ENCODE assay signal across 8 mouse cellular contexts in the genomic region with DNA sequence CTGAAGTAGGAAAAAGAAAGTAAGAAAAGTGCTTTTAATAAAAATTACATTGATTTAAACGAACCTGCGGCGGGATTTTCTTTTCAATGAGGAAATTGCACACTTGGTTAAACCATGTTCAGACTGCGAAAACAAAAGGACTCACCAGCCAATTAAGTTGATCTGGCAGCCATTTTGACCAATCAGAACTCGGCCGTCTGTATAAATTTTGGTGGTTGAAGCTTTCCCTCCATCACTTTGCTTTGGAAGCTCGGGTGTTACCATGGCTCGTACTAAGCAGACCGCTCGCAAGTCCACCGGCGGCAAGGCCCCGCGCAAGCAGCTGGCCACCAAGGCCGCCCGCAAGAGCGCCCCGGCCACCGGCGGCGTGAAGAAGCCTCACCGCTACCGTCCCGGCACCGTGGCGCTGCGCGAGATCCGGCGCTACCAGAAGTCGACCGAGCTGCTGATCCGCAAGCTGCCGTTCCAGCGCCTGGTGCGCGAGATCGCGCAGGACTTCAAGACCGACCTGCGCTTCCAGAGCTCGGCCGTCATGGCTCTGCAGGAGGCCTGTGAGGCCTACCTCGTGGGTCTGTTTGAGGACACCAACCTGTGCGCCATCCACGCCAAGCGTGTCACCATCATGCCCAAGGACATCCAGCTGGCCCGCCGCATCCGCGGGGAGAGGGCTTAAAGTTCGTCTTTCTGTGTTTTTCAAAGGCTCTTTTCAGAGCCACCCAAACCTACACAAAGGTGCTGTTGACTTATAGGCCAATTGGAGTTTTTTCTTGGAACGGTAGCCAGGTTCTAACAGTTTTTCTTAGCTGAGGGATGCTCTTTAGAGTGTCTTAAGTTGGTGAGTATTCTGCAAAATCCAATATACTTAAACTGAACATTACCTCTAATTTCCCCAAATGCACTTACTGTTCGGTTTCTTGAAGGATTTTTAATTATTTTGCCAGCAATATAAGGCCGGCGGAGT. TPM values are rescaled to one million over a fixed set of nuclear protein-coding genes. Genes with fewer than 3 reads are reported as not detected.
DNase-seq lines count a peak whose midpoint lies in the region; ATAC-seq and TF ChIP-seq lines count a peak whose summit lies in the region.
"Not testable (repeated sequence)": the region's sequence is repeated elsewhere in the genome, so short reads cannot be mapped to it uniquely, and the experiment has no call there.

Hist1h3h (plus strand) TSS at position 263 of the 961 bp plus-strand sequence.

- peak; percentile 9; the same call in 1 of the 2 replicates for ATAC-seq in G1E (ENCODE audit: extremely low read depth, insufficient number of reproducible peaks, low FRiP score, poor library complexity, severe bottlenecking)
- ATAC-seq in forebrain, embryonic 16.5 days = peak; percentile 43
- peak; percentile 53; the same call in 1 of the 2 replicates for ATAC-seq in neural tube, embryonic 15.5 days (ENCODE audit: low FRiP score)

- peak within 1 kb of the TSS; percentile 71 for H3K9ac ChIP-seq in forebrain, embryonic 16.5 days (replicated peaks; ENCODE audit: low read depth, low read length)
- peak within 1 kb of the TSS; percentile 55 for H3K9ac ChIP-seq in neural tube, embryonic 15.5 days (replicated peaks)

- peak within 1 kb of the TSS; percentile 97 for H3K27ac ChIP-seq in forebrain, embryonic 16.5 days (ENCODE audit: low read length)
- H3K27ac ChIP-seq in layer of hippocampus, adult 2 months = peak within 1 kb of the TSS; percentile 86
- H3K27ac ChIP-seq in neural tube, embryonic 15.5 days (replicated peaks) = peak within 1 kb of the TSS; percentile 90

- H3K4me3 ChIP-seq in G1E (ENCODE audit: low read depth, low read length) = peak within 1 kb of the TSS; percentile 68
- H3K4me3 ChIP-seq in forebrain, embryonic 16.5 days (replicated peaks; ENCODE audit: low read length) = peak within 1 kb of the TSS; percentile 54
- H3K4me3 ChIP-seq in layer of hippocampus, adult 2 months = peak within 1 kb of the TSS; percentile 58
- peak within 1 kb of the TSS; percentile 56 for H3K4me3 ChIP-seq in lung, adult 2 months (replicated peaks; ENCODE audit: extremely low read depth, low read depth, low read length)
- peak within 1 kb of the TSS; percentile 42 for H3K4me3 ChIP-seq in neural tube, embryonic 15.5 days (replicated peaks)

- H3K9me3 ChIP-seq in G1E (replicated peaks); forebrain, embryonic 16.5 days (ENCODE audit: control insufficient read depth, low read length); neural tube, embryonic 15.5 days (replicated peaks): not testable (repeated sequence)

- peak within 1 kb of the TSS; percentile 98 for H3K4me2 ChIP-seq in forebrain, embryonic 16.5 days (ENCODE audit: low read length)
- peak within 1 kb of the TSS; percentile 86 for H3K4me2 ChIP-seq in neural tube, embryonic 15.5 days

- TF ChIP-seq POLR2A in lung, adult 2 months (IDR thresholded peaks at IDR 0.05; ENCODE audit: borderline replicate concordance, extremely low read depth, low read depth, low read length) = not testable (repeated sequence)

- H3K27me3 ChIP-seq in G1E (ENCODE audit: insufficient read depth, low read length); forebrain, embryonic 16.5 days (replicated peaks; ENCODE audit: control insufficient read depth, insufficient read depth, low read length); neural tube, embryonic 15.5 days (replicated peaks): not testable (repeated sequence)

- intact Hi-C loops in heart, postnatal 36 days (cut with DNase I) = loop anchor here (5.0 to 10.0 kb wide), 6 partner anchors 67 to 1965 kb away; partner anchors contain the start of genes Hist1h1b, Hist1h2ac, Hist1h2ag and Hist1h2an

- not testable (repeated sequence) for H3K36me3 ChIP-seq in G1E (replicated peaks); forebrain, embryonic 16.5 days (ENCODE audit: control insufficient read depth, insufficient read depth); neural tube, embryonic 15.5 days

- not testable (repeated sequence) for TF ChIP-seq CTCF in G1E (IDR thresholded peaks at IDR 0.05; ENCODE audit: low read depth, low read length); layer of hippocampus, adult 2 months (conservative IDR thresholded peaks at IDR 0.05); lung, adult 2 months (IDR thresholded peaks at IDR 0.05; ENCODE audit: insufficient read depth, low read length)

- peak; percentile 78 for DNase-seq in G1E (ENCODE audit: low spot score)
- peak; percentile 76 to 77 for DNase-seq in cerebellum, adult 18-20 months
- DNase-seq in heart, postnatal 36 days = peak; percentile 74 to 78
- peak; percentile 87 to 93 for DNase-seq in layer of hippocampus, adult 2 months (ENCODE audit: low spot score in 2 of 2)
- DNase-seq in lung, adult 2 months = peak; percentile 55
- DNase-seq in testis, postnatal 14 days (ENCODE audit: low spot score) = peak; percentile 87

- WGBS in forebrain, embryonic 16.5 days = under 1% methylated on average over 25 of the region's 56 CpGs
- WGBS in lung, adult 2 months = 4% methylated on average over 32 of the region's 56 CpGs
- WGBS in neural tube, embryonic 15.5 days = under 1% methylated on average over 30 of the region's 56 CpGs

- H3K4me1 ChIP-seq in G1E (ENCODE audit: insufficient read depth, low read depth, low read length) = peaks cover 41% of the 10 kb centered on the region
- H3K4me1 ChIP-seq in forebrain, embryonic 16.5 days (replicated peaks; ENCODE audit: control insufficient read depth, insufficient read depth, low read length) = peaks cover 29% of the 10 kb centered on the region
- peaks cover 20% of the 10 kb centered on the region for H3K4me1 ChIP-seq in lung, adult 2 months (ENCODE audit: control insufficient read depth, insufficient read depth, low read length)
- peaks cover 36% of the 10 kb centered on the region for H3K4me1 ChIP-seq in neural tube, embryonic 15.5 days

RNA-seq across cellular contexts. Expression of gene Hist1h3h, which starts in this region (rescaled TPM):
- 178 and 383 TPM in 2 replicates for total RNA-seq in G1E (2014; fragmentation: Nextera tagmentation)
- 634 and 1,163 TPM in 2 replicates for total RNA-seq in G1E (2017)
- 29.3 and 131 TPM in 2 replicates for polyA plus RNA-seq in G1E (2012)
- 2.2 and 3.7 TPM in 2 replicates for polyA plus RNA-seq in forebrain, embryonic 16.5 days (2015; fragmentation: Nextera tagmentation; extraction: Ambion mirVana)
- 10 to 100 TPM; 22.0 to 36.5 TPM for total RNA-seq in heart, postnatal 36 days (2021)
- total RNA-seq in layer of hippocampus, adult 2 months (2021) = 10 to 100 TPM; 51.3 to 58.2 TPM
- polyA plus RNA-seq in lung, adult 2 months (2012; rRNA removed) = 8.2 and 8.6 TPM in 2 replicates
- 3.2 and 5.6 TPM in 2 replicates for polyA plus RNA-seq in neural tube, embryonic 15.5 days (2015; fragmentation: Nextera tagmentation; extraction: Ambion mirVana)

Comparison
In these comparisons a context has a peak if more than half of its experiments do, and no peak if none do; other contexts are left out.
1. Peak in every context shown above with its lines: DNase-seq, ATAC-seq, H3K4me3 ChIP-seq and H3K27ac ChIP-seq.